Mouse (Mus musculus) NIH3T3 (cell line): ENCODE results near the gene Lrrc4b.
A peak's percentile ranks its signal among the peaks of the same experiment; 100 is the strongest.

Experiments
- DNase-seq: peaks from one replicate; pipeline ENCODE4 v3.0.0-alpha.2; 2012; ENCODE audit warnings: low read depth

Gene Lrrc4b

DNA sequence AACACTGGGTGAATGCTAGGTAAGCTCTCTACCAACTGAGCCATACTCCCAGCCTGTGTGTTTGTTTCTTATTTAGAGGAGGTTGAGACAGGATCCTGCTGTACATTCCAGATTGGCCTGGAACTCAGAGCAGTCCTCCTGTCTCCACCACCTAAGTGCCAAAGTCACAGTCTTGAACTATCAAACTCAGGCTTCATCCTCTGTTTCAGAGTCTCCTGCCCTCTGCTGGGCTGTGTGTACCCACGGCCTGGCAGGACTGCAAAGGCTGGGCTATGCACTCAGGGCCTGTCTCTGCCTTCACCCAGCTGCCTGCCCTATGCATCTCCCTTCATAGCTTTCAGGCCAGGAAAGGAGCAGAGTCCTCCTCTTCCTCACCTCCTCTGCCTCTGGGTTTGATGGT lies 7.4 kb downstream of the Lrrc4b start:
- DNase-seq, result peak; percentile 20

DNA sequence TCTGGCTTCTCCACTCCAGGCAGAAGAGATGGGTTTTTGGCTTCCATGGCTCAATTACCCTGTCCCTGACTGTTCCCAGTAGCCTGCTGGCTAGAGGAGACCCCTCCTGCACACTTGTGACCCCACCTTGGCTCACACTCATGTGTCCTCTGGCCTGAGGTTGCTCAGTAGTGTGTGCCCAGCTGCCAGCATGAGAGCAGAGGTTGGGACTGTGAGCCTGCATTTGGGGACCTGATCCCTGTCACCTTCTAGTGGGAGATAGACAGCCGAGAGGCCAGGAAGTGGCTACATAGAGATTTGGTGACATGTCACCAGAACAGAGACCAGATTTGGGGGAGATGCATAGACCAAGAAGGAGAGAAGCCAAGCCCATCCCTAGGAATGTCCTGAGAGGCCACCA lies 8.4 kb downstream of the Lrrc4b start:
- DNase-seq, result no peak

DNA sequence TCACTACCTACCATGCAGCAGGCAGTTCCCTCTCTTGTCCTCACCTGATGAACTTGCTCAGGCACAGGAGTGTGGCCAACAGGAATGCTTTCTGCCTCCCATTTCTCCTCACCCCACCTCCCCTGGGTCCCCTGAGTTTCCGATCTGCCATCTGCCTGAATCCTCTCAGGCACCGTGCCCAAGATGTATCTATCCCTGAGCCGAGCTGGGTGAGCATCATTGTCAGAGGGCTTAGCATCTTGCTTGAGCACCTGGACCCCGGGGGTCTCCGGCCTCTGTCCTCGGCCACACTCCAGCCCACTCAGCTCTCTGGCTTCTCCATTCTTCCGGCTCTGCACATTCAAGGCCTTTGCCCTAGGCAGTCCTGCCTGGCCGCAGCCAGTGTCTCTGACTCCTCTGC lies 9.1 kb downstream of the Lrrc4b start:
- DNase-seq, result no peak

GRCm38 (mm10) chr7:44439696-44440095 lies 10.9 kb downstream of the Lrrc4b start:
- DNase-seq, result no peak

DNA sequence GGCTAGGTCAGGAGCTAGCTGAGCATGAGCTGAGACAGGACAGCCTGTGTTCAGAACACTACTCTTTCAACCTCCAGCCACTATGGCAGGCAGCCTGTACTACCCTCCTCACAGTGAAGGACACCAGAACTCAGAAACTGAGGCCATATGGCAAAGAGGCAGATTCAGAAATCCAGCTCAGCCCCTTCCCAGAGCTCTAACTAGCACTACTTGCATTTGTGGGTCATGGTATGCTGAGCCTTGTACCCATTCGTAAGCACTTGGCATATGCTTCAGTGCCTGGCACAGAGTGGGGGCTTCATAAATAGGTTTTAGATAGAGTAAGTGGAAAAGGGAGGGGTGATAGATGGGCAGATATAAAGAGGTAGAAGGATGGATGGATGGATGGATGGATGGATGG lies 11.7 kb downstream of the Lrrc4b start:
- no peak for DNase-seq

DNA sequence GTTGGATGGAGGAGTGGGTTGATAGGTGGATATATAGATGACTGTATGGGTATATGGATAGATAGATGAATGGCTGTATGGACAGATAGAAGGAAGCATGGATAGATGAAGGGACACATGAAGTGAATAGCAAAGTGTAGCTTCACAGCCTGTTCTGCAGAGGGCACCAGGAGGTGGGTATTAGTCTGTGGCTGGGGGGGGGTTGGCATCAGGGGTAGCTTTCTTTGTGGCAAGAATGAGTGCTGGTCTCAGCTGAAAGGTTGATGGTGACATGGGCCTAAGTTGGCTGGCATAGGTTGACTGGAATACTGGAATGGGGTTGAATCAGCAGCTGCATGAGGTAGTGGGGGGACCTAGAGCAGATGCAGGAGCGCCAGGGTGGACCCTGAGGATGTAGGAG lies 12.4 kb downstream of the Lrrc4b start:
- no peak for DNase-seq

DNA sequence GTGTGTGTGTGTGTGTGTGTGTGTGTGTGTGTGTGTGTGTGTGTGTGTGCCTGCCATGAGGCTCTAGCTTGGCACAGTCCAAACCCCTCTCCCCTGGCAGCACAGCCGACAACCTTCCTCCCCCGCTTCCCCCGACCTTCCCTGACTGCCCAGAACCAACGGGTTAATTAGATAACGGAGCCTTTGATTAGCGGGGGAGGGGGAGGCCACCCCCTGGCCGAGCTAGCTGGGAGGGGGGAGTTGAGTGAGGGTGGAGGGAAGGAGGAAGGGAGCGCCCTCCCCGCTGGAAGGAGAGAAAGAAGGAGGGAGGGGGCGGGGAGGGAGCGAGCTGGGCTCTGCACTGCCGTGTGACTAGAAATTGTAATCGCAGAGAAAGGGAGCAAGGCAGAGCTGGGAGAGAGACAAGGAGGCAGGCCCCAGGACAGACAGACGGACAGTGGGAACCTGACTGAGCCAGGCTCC lies 12.9 kb downstream of the Lrrc4b start:
- DNase-seq, result no peak

- no peak for DNase-seq
Measured at GRCm38 (mm10) chr7:44442407-44442821, 13.6 kb downstream of the Lrrc4b start.

DNA sequence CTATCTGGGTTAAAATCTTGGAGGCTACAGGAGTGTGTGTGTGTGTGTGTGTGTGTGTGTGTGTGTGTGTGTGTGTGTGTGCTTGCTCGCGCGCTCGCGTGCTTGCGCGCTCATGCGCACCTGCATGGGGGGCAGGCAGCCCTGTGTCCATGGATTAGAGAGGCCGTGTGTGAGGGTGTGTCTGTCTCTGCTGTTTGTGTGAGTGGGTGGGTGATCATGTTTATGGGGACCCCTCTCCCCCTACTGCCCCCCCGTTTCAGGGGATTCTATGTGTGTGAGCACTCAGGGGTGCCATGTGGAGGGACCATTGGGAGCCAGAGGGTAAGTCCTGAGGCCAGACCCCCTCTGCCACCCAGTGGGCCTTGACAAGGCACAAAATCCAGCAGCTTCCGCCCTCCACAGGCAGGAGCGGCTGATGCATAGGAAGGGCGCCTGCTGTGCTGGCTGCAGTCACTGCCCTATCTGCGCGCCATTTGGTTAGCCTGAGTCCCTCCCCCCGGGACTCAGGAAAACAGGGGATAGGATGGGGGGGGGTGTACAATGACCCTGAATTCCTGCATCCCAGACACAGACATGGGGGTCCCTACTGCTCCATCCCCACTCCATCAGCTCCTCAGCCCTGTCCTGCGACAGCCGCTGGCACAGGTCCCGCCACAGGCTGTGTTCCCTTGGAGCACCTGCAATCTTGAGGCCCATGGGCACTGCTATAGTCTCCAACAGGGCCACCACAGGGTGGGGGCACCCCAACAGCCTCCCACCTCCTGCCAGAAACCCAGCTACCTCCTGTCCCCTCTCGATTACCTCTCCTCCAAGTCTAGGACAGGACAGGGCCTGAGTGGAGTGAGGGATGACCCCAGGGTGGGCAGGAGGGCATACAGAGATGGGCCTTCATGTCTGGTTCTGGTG lies 14.7 kb downstream of the Lrrc4b start:
- DNase-seq, result no peak

GRCm38 (mm10) chr7:44444886-44445527 lies 16.2 kb downstream of the Lrrc4b start:
- DNase-seq, result no peak

- no peak for DNase-seq
Measured at GRCm38 (mm10) chr7:44445528-44445923, 16.7 kb downstream of the Lrrc4b start.

DNA sequence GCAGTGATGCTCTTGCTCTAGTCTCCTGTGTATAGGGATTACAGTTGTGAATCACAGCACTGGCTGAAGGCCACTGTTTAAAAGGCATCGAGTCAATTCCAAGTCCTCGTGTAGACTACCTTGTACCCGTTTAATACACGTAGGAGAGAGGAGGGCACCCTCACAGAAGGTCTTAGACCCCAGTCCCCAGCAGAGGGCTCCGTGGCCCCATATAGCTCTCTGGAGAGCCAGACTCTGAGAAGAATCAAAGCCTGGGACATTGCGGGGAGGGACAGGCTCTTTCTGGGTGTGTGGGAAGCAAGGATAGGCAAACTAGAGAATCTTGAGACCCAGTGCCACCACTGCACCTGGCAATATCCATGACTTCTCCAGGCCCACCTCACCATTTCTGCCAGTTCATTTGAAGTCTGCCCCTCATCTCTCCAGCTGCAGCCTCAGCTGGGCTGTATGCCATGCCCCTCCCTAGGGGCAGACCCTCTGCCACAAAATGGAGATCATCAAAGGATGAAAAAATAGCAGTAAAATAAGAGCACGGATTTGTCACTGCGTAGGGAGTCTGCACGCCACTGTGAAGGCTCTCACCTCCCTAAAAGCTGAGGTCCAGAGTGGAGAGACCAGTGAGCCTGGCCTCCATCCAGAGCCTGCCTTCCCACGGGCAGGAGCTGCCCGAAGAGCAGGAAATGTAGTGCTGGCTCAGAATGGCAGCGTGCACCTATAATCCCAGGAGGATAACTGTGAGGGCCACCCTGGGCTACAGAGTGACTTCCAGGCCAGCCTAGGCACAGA lies 17.4 kb downstream of the Lrrc4b start:
- DNase-seq, result no peak

DNA sequence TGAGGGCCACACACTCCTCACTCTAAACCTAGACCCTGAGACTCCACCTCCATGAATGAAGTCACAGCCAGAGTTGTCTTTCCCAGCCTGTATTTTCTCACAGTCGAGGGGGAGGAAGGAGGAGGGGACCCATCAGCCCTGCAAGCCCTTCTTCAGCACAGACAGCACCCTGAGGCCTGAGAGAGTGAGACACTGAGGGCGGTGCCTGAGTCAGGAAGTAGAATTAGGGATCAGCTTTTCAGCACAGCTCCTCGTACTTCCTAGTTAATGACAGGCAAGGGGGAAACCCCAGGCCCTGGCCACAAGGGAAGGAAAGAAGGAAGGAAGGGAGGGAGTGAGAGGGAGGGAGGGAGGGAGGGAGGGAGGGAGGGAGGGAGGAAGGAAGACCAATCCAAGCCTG lies 24.4 kb downstream of the Lrrc4b start:
- DNase-seq, result peak; percentile 49

DNA sequence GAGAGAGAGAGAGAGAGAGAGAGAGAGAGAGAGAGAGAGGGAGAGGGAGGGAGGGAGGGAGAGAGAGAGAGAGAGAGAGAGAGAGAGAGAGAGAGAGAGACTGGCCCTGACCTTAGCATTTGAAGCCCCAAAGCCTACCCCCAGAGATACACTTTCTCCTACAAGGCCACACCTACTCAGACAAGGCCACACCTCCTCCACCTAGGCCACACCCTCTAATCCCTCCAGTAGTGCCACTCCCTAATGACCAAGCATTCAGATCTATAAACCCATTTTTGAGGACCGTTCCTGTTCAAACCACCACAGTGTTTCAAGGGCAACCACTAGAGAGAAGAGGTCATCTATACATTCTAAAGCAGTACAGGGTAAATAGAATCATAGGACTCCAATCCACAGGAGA lies 27.5 kb downstream of the Lrrc4b start:
- no peak for DNase-seq

DNA sequence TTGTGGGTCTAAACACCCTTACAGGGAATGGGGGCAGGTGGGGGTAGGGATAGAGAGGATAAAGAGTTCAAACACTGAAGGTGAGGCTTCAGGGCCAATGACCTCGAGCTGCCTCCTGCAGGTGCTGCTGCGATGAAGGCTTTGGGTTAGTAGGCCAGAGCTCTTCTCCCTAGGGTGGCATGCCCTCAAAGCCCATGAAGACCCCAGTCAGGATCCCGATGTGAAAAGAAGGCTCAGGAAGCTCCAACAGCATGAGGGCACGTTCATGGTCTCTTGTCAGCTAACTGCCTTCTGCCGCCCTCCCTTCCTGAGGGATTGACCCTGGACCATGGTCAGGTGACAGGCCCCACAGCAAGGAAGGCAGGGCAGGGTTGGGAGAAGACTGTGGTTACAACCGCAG lies 31.2 kb downstream of the Lrrc4b start:
- no peak for DNase-seq

GRCm38 (mm10) chr7:44460767-44461502 lies 32.1 kb downstream of the Lrrc4b start:
- DNase-seq, result no peak

DNA sequence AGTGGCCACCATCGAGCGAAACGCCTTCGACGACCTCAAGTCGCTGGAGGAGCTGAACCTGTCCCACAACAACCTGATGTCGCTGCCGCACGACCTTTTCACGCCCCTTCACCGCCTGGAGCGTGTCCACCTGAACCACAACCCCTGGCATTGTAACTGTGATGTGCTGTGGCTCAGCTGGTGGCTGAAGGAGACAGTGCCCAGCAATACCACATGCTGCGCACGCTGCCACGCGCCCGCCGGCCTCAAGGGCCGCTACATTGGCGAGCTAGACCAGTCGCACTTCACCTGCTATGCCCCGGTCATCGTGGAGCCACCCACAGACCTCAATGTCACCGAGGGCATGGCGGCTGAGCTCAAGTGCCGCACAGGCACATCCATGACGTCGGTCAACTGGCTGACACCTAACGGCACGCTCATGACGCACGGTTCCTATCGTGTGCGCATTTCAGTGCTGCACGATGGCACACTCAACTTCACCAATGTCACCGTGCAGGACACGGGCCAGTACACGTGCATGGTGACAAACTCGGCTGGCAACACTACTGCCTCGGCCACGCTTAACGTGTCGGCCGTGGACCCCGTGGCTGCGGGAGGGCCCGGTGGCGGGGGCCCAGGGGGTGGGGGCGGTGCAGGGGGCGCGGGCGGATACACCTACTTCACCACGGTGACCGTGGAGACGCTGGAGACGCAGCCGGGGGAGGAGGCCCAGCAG lies 32.8 kb downstream of the Lrrc4b start:
- DNase-seq, result no peak

DNA sequence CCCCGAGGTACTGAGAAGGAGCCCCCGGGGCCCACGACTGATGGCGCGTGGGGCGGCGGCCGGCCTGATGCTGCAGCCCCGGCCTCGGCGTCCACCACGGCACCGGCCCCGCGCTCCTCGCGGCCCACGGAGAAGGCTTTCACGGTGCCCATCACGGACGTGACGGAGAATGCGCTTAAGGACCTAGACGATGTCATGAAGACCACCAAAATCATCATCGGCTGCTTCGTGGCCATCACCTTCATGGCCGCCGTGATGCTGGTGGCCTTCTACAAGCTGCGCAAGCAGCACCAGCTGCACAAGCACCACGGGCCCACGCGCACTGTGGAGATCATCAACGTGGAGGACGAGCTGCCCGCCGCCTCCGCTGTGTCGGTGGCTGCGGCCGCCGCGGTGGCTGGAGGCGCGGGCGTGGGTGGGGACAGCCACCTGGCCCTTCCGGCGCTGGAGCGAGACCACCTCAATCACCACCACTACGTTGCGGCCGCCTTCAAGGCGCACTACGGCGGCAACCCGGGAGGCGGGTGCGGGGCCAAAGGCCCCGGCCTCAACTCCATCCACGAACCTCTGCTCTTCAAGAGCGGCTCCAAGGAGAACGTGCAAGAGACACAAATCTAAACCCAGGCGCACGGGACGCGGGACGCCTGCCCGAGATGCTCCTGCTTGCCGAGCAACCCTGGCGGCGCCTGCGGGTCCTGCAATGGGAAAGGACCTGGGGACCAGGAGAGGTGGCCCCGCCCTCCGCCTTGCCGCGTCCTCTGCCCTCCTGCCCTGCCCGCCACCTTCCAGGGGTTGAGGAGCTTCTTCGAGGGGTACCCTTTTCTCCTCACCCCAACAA lies 33.6 kb downstream of the Lrrc4b start:
- DNase-seq, result no peak

DNA sequence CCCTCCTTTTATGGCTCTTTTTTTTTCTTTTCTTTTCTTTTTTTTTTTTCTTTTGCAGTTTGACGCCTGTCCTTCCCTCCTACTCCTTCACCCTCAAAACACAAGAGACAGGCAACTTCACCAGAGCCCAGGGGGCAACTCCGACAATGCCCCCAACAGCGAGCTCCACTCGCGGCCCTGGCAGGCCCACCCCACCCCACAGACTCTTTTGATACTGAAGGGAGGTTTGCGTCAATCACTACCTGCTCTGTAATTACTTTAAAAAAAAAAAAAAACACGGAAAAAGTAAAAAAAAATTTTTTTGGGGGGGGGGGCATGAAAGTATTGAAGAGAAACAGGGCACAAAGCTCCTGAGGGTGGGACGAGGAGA lies 34.2 kb downstream of the Lrrc4b start:
- DNase-seq, result no peak

DNA sequence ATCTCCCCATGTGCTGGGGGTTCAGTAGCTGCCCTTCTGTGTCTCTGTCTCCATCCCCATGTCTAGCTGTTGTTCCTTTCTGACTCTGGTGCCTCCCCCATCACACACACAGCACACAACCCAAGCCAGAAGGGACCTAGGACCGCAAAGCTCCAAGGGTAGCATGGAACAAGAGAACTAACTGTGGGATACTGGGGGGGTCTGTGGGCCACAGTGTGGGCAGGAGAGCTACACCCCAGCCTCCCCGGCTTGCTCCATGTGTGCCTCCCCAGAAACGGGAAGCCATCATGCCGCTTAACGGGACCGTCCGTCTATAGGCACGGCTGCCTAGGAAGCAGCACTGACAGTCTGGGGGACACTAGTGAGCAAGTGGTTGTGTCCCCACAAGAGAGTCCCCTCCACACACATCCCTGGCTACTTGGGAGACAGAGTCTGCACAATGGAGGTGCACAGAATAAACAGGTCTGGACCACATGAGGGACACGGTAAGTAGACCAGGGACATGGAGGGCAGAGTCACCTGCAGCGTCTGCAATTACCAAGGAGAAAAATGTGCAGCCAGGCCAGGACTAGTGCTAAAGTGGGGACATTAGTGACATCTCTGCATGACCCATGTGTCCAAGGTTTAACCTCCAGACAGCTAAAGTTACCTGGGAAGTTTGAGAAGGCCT lies 34.9 kb downstream of the Lrrc4b start:
- DNase-seq, result no peak
